Mouse (Mus musculus) liver, postnatal 0 days (tissue): Measurements from ENCODE around the gene Foxred1.

Experiments used
- CTCF ChIP-seq: sonication (generic); IDR thresholded peaks from 2 replicates; pipeline ENCODE4 v1.5.1; 2016; ENCODE audit warnings: antibody characterized with exemption, low read depth
- EP300 ChIP-seq: IDR thresholded peaks from 2 replicates; pipeline ENCODE4 v1.6.1; 2016; ENCODE audit warnings: antibody characterized with exemption, low read depth, mild to moderate bottlenecking

GRCm38 (mm10) chr9:35164142-35164874 is 46.5 kb downstream of the Foxred1 start:
- TF ChIP-seq EP300 (no peak), CTCF (no peak)
